Mouse (Mus musculus) heart, embryonic 13.5 days (tissue): ENCODE measurements around the gene Adam1a. TPM values are rescaled to one million over a fixed set of nuclear protein-coding genes. Genes with fewer than 3 reads are reported as not detected.

Experiments
- ATAC-seq: fragments of 200-750 bp; cut with Nextera tagmentation; 2 replicates; pipeline ENCODE4 v1.8.0; 2017; ENCODE audit warnings: moderate TSS enrichment; ENCODE audit not compliant: insufficient number of reproducible peaks, low FRiP score, low TSS enrichment; ENCODE audit errors: extremely low read depth
- H3K27ac ChIP-seq: fragments of 300-500 bp; sonication (generic); replicated peaks from 2 replicates; pipeline ENCODE4 v1.5.1; 2015; ENCODE audit warnings: moderate library complexity, mild to moderate bottlenecking, inconsistent platforms
- H3K27me3 ChIP-seq: fragments of 300-500 bp; sonication (generic); replicated peaks from 2 replicates; pipeline ENCODE4 v1.6.1; 2015; ENCODE audit warnings: mild to moderate bottlenecking, inconsistent platforms
- H3K36me3 ChIP-seq: fragments of 300-500 bp; sonication (generic); 2 replicates; pipeline ENCODE4 v1.6.1; 2015; ENCODE audit warnings: mild to moderate bottlenecking, inconsistent platforms
- H3K4me1 ChIP-seq: fragments of 300-500 bp; sonication (generic); 2 replicates; pipeline ENCODE4 v1.6.1; 2015; ENCODE audit warnings: inconsistent platforms
- H3K4me2 ChIP-seq: fragments of 300-500 bp; sonication (generic); 2 replicates; pipeline ENCODE4 v1.6.1; 2015; ENCODE audit warnings: inconsistent platforms, mild to moderate bottlenecking, moderate library complexity
- H3K4me3 ChIP-seq: fragments of 300-500 bp; sonication (generic); 2 replicates; pipeline ENCODE4 v1.5.1; 2015; ENCODE audit warnings: moderate library complexity, mild to moderate bottlenecking, inconsistent platforms
- H3K9ac ChIP-seq: fragments of 300-500 bp; sonication (generic); 2 replicates; pipeline ENCODE4 v1.6.1; 2015; ENCODE audit warnings: inconsistent platforms, mild to moderate bottlenecking, moderate library complexity
- H3K9me3 ChIP-seq: fragments of 300-500 bp; sonication (generic); 2 replicates; pipeline ENCODE4 v1.6.1; 2016; ENCODE audit warnings: inconsistent platforms
- WGBS: fragments of 180-500 bp; shearing (Covaris S2); methylation state at CpG from one replicate; pipeline ENCODE4 v1.1.7; 2015; ENCODE audit warnings: mixed read lengths; 5-methylcytosine and 5-hydroxymethylcytosine counted together
- polyA plus RNA-seq: library from polyadenylated mRNA; unstranded; fragments of >200 nt; fragmentation: Nextera tagmentation; extraction: Ambion mirVana; gene quantifications from 2 replicates; pipeline ENCODE4 v1.2.1, GENCODE M21; 2015

Adam1a gene
- polyA plus RNA-seq, 1 experiment from 2014 or later, result 1.3 TPM

DNA sequence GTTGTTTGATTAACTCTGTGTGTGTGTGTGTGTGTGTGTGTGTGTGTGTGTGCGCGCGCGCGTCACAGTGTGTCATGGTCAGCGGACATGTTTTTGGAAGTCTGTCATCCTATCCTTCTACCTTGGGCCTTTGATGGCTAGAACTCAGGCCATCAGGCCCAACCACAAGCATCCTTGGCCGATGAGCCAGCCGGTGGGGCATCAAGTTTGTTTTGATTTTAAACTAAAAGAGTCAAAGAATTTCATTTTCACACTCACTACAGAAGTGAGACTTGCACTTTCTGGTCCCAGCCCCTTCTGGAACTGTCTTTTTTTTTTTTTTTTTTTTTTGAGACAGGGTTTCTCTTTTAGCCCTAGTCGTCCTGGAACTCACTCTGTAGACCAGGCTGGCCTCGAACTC is 39.7 kb upstream of the Adam1a start:
- Histone ChIP-seq H3K9ac (no peak overlapping the region), H3K4me3 (no peak overlapping the region), H3K36me3 (peaks cover 6% of the 10 kb centered on the region), H3K4me1 (peaks cover 22% of the 10 kb centered on the region), H3K27me3 (no peaks in the 10 kb centered on the region), H3K4me2 (no peak overlapping the region), H3K27ac (no peak overlapping the region), H3K9me3 (no peaks in the 10 kb centered on the region)
- WGBS, result 87% methylated on average over 10 of the region's 10 CpGs
- no peak for ATAC-seq

- Histone ChIP-seq H3K4me1 (peaks cover 22% of the 10 kb centered on the region), H3K27ac (peak overlapping the region; percentile 68), H3K4me3 (no peak overlapping the region), H3K9me3 (no peaks in the 10 kb centered on the region), H3K4me2 (peak overlapping the region; percentile 12; the same call in 1 of the 2 replicates), H3K27me3 (no peaks in the 10 kb centered on the region), H3K36me3 (peaks cover 17% of the 10 kb centered on the region), H3K9ac (peak overlapping the region; percentile 4; the same call in 1 of the 2 replicates)
- WGBS, result 48% methylated on average over 12 of the region's 12 CpGs
- peak; percentile 55; the same call in 1 of the 2 replicates for ATAC-seq
Measured at GRCm38 (mm10) chr5:121583765-121584501, 38.7 kb upstream of the Adam1a start.

DNA sequence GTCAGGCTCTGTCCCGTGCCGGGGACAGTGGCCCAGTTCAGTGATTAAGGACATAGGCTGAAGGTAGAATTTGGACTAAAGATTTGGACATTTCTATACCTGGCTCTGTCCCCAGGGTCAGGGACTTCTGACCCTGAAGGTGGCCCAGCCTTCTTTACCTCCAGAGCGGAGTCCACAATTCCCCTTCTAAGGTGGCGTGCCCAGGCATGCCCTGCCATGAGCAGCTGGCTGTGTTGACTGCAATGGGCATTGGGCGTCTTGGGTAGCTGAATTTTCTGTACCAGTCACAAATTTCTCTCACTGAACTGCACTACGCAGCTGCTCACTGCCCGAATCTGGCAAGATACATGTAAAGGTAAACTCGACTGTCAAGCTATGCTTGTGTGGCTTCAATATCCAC is 36.7 kb upstream of the Adam1a start:
- no peak overlapping the region for H3K9ac ChIP-seq
- no peak for ATAC-seq
- H3K36me3 ChIP-seq, result peaks cover 28% of the 10 kb centered on the region
- H3K4me1 ChIP-seq, result peaks cover 18% of the 10 kb centered on the region
- H3K4me2 ChIP-seq, result no peak overlapping the region
- whole genome bisulfite sequencing, result 78% methylated on average over 8 of the region's 8 CpGs
- no peaks in the 10 kb centered on the region for H3K27me3 ChIP-seq
- no peak overlapping the region for H3K27ac ChIP-seq
- H3K4me3 ChIP-seq, result no peak overlapping the region
- no peaks in the 10 kb centered on the region for H3K9me3 ChIP-seq

DNA sequence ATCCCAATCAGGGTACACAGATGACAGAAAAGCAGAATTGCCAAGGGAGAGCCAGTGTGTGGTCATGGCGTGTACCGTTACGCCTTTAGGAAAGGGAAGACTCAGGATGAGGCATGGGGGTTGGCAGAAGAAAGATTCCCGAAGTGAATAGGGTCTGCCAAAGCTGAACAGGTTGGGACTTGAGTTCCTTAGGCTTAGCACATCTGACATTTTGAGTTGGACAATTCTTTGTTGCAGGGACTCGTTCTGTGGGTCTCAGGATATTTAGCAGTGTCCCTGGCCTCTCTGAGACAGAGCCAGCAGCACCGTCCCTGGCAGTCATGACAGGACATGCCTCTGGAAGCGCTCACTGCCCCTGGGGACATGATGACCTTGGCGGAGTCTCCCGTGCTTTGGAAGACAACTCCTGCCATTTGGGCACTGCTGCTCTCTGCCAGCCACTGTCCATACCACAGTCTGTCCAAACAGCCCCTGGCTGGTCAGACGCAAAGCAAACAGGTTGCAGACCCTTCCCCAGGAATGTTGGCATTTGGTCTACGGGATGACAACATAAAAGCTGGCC is 31.7 kb upstream of the Adam1a start:
- no peak overlapping the region for H3K4me3 ChIP-seq
- H3K4me1 ChIP-seq, result no peaks in the 10 kb centered on the region
- ATAC-seq, result no peak
- no peaks in the 10 kb centered on the region for H3K9me3 ChIP-seq
- no peak overlapping the region for H3K4me2 ChIP-seq
- H3K9ac ChIP-seq, result no peak overlapping the region
- H3K27me3 ChIP-seq, result no peaks in the 10 kb centered on the region
- 73% methylated on average over 11 of the region's 11 CpGs for WGBS
- no peak overlapping the region for H3K27ac ChIP-seq
- peaks cover 48% of the 10 kb centered on the region for H3K36me3 ChIP-seq

DNA sequence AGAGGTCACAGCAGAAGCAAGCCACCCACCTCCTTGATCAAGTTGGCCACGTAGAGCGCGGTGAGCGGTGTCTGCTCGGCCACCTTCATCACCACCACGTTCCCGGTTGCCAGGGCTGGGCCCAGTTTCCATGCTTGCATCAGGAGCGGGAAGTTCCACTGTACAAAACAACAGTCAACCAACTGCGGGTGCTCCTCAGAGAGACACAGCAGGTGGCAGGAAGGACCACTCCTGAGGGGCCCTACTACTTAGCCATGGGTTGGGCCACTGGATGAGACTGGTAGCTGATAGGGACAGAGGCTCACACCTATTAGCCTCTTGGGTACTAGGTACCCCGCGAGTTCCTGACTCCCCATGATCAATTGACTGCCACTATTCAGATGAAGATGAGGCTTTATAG is 30.6 kb upstream of the Adam1a start:
- H3K9ac ChIP-seq, result no peak overlapping the region
- 88% methylated on average over 11 of the region's 11 CpGs for WGBS
- no peaks in the 10 kb centered on the region for H3K27me3 ChIP-seq
- no peak overlapping the region for H3K27ac ChIP-seq
- ATAC-seq, result no peak
- peaks cover 7% of the 10 kb centered on the region; the same call in 1 of the 2 replicates for H3K4me1 ChIP-seq
- no peak overlapping the region for H3K4me3 ChIP-seq
- no peaks in the 10 kb centered on the region for H3K9me3 ChIP-seq
- H3K36me3 ChIP-seq, result peaks cover 50% of the 10 kb centered on the region
- H3K4me2 ChIP-seq, result no peak overlapping the region

- H3K9ac ChIP-seq, result no peak overlapping the region
- 89% methylated on average over 13 of the region's 13 CpGs for WGBS
- H3K4me3 ChIP-seq, result no peak overlapping the region
- no peak overlapping the region for H3K27ac ChIP-seq
- H3K4me1 ChIP-seq, result peaks cover 10% of the 10 kb centered on the region; the same call in 1 of the 2 replicates
- H3K9me3 ChIP-seq, result no peaks in the 10 kb centered on the region
- no peak overlapping the region for H3K4me2 ChIP-seq
- no peak for ATAC-seq
- peaks cover 40% of the 10 kb centered on the region for H3K36me3 ChIP-seq
- H3K27me3 ChIP-seq, result no peaks in the 10 kb centered on the region
Measured at GRCm38 (mm10) chr5:121574145-121574544, 28.9 kb upstream of the Adam1a start.

GRCm38 (mm10) chr5:121570787-121571186 is 25.5 kb upstream of the Adam1a start:
- no peak for ATAC-seq
- H3K4me2 ChIP-seq, result no peak overlapping the region
- H3K9ac ChIP-seq, result no peak overlapping the region
- no peak overlapping the region for H3K4me3 ChIP-seq
- H3K36me3 ChIP-seq, result peaks cover 27% of the 10 kb centered on the region
- no peaks in the 10 kb centered on the region for H3K9me3 ChIP-seq
- H3K27me3 ChIP-seq, result no peaks in the 10 kb centered on the region
- peaks cover 21% of the 10 kb centered on the region for H3K4me1 ChIP-seq
- 63% methylated on average over 1 of the region's 1 CpGs for WGBS
- H3K27ac ChIP-seq, result no peak overlapping the region

DNA sequence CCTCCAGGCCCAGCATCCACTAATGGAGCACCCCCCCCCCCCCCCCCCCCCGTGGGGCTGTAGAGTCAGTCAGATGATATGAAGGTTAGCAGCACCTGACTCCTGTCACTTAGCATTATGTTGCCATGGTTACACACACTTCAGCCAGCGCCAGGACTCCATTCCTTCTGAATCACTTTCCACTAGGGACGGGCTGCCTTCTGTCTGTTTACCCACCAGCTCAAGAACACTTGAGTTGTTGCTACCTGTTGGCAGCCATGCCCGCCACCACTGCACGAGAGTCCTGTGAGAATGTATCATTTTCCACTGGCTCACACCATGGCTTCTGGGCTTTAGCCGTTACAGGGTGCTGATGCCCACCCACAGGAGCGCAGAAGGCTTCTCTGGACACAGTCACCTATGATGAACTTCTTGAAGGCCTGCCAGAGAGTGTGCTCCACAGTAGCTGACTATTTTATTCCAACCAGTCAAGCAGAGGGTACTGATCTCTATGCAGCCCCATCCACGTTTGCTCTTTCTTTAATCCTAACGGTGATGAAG is 24.7 kb upstream of the Adam1a start:
- Histone ChIP-seq H3K4me2 (no peak overlapping the region), H3K9me3 (no peaks in the 10 kb centered on the region), H3K4me1 (peaks cover 21% of the 10 kb centered on the region), H3K36me3 (peaks cover 23% of the 10 kb centered on the region), H3K27ac (no peak overlapping the region), H3K9ac (no peak overlapping the region), H3K4me3 (no peak overlapping the region), H3K27me3 (no peaks in the 10 kb centered on the region)
- 69% methylated on average over 9 of the region's 9 CpGs for WGBS
- ATAC-seq, result no peak

GRCm38 (mm10) chr5:121566035-121566681 is 20.9 kb upstream of the Adam1a start:
- H3K9ac ChIP-seq, result no peak overlapping the region
- H3K9me3 ChIP-seq, result no peaks in the 10 kb centered on the region
- WGBS, result 84% methylated on average over 16 of the region's 16 CpGs
- no peak overlapping the region for H3K27ac ChIP-seq
- peaks cover 8% of the 10 kb centered on the region for H3K36me3 ChIP-seq
- no peak overlapping the region for H3K4me2 ChIP-seq
- no peaks in the 10 kb centered on the region for H3K27me3 ChIP-seq
- peaks cover 22% of the 10 kb centered on the region for H3K4me1 ChIP-seq
- H3K4me3 ChIP-seq, result no peak overlapping the region
- ATAC-seq, result no peak

DNA sequence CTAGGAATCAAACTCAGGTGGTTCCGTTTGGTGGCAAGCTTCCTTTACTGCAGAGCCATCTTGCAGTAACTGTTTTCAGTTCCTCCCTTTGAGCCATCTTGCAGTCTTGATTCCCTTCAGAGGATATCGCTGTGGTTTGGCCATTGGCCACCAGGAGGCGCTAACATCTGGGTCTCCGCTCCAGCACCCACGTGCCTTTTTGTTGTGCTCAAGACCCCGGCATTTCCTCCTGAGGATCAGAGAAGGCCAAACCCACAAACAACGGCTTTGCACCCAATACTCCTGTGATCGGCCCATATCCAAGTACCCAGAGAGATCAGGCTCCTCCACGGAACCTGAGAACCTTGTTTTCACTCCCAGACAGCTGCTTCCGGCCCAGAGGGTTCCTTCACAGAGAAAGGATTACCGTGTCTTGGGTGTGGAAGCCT is 19.2 kb upstream of the Adam1a start:
- H3K4me2 ChIP-seq, result peak overlapping the region; percentile 60
- H3K9me3 ChIP-seq, result no peaks in the 10 kb centered on the region
- H3K4me1 ChIP-seq, result peaks cover 16% of the 10 kb centered on the region
- H3K36me3 ChIP-seq, result peaks cover 2% of the 10 kb centered on the region; the same call in 1 of the 2 replicates
- H3K4me3 ChIP-seq, result peak overlapping the region; percentile 27
- no peak overlapping the region for H3K27ac ChIP-seq
- ATAC-seq, result no peak
- H3K9ac ChIP-seq, result peak overlapping the region; percentile 58; the same call in 1 of the 2 replicates
- 9% methylated on average over 11 of the region's 11 CpGs for WGBS
- no peaks in the 10 kb centered on the region for H3K27me3 ChIP-seq

DNA sequence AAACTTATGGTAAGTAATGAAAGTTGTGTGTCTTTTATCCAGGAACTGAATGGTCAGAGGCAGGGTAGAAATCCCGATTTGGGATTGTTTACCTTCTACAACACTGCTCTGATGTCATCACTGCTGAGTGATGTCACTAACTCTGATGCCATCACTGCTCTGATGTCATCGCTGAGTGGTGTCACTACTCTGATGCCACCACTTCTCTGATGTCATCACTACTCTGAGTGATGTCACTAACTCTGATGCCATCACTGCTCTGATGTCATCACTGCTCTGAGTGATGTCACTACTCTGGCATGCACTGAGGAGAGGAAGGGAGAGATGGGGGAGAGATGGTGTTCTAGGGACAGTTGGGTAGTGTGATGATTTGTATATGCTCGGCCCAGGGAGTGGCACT is 17.2 kb upstream of the Adam1a start:
- Histone ChIP-seq H3K9me3 (no peaks in the 10 kb centered on the region), H3K36me3 (peaks cover 2% of the 10 kb centered on the region; the same call in 1 of the 2 replicates), H3K4me2 (no peak overlapping the region), H3K27ac (no peak overlapping the region), H3K4me3 (no peak overlapping the region), H3K4me1 (peaks cover 15% of the 10 kb centered on the region), H3K27me3 (no peaks in the 10 kb centered on the region), H3K9ac (no peak overlapping the region)
- ATAC-seq, result no peak
- WGBS, result 77% methylated on average over 3 of the region's 3 CpGs
